Mouse (Mus musculus): Measurements from ENCODE around the gene Nipsnap3a. TPM values are rescaled to one million over a fixed set of nuclear protein-coding genes. Genes with fewer than 3 reads are reported as not detected.

The Nipsnap3a gene
- polyA plus RNA-seq, 1 experiment from 2014 or later = not detected

Other genes with a start within 250 kb of the Nipsnap3a start
- not detected in 2 replicates for gene Olfr275, start 174.7 kb upstream of the Nipsnap3a start, polyA plus RNA-seq (2014; fragmentation: Nextera tagmentation; extraction: Ambion mirVana)
- not detected in 2 replicates for gene Olfr273, start 130.0 kb upstream of the Nipsnap3a start, polyA plus RNA-seq (2014; fragmentation: Nextera tagmentation; extraction: Ambion mirVana)
- not detected in 2 replicates for gene Olfr272, start 70.1 kb upstream of the Nipsnap3a start, polyA plus RNA-seq (2014; fragmentation: Nextera tagmentation; extraction: Ambion mirVana)
- not detected in 2 replicates for gene Olfr270, start 24.7 kb upstream of the Nipsnap3a start, polyA plus RNA-seq (2014; fragmentation: Nextera tagmentation; extraction: Ambion mirVana)
- gene Nipsnap3b, start 22.6 kb downstream of the Nipsnap3a start, polyA plus RNA-seq (2014; fragmentation: Nextera tagmentation; extraction: Ambion mirVana) = 79.8 and 84.1 TPM in 2 replicates
- gene Abca1, start 170.6 kb downstream of the Nipsnap3a start, polyA plus RNA-seq (2014; fragmentation: Nextera tagmentation; extraction: Ambion mirVana) = 7.8 and 8.1 TPM in 2 replicates